Mouse (Mus musculus) kidney, adult 2 months (tissue): ENCODE results near the gene Jmjd8. TPM values are rescaled to one million over a fixed set of nuclear protein-coding genes. Genes with fewer than 3 reads are reported as not detected.

Source experiments
- DNase-seq: peaks from one replicate; pipeline ENCODE4 v3.0.0; 2021
- H3K27ac ChIP-seq: fragments of 200-500 bp; 2 replicates; pipeline ENCODE4 v1.5.1; 2012; ENCODE audit warnings: low read depth, low read length, control low read depth, inconsistent platforms; ENCODE audit not compliant: insufficient read depth
- H3K27me3 ChIP-seq: fragments of 200-500 bp; replicated peaks from 2 replicates; pipeline ENCODE4 v1.6.1; 2012; ENCODE audit warnings: mild to moderate bottlenecking, moderate library complexity, low read length, inconsistent platforms; ENCODE audit not compliant: control insufficient read depth, insufficient read depth
- H3K36me3 ChIP-seq: fragments of 200-500 bp; 2 replicates; pipeline ENCODE4 v1.6.1; 2012; ENCODE audit warnings: mild to moderate bottlenecking, moderate library complexity, low read length, inconsistent platforms; ENCODE audit not compliant: control insufficient read depth, insufficient read depth
- H3K4me1 ChIP-seq: fragments of 200-500 bp; 2 replicates; pipeline ENCODE4 v1.6.1; 2011; ENCODE audit warnings: low read length; ENCODE audit not compliant: control insufficient read depth, insufficient read depth
- H3K4me3 ChIP-seq: fragments of 200-500 bp; 2 replicates; pipeline ENCODE4 v1.5.1; 2011; ENCODE audit warnings: mild to moderate bottlenecking, low read depth, low read length, control low read depth; ENCODE audit not compliant: insufficient read depth
- CTCF ChIP-seq: fragments of 200-500 bp; conservative IDR thresholded peaks from 2 replicates; pipeline ENCODE4 v1.5.1; 2011; ENCODE audit warnings: low read depth, mild to moderate bottlenecking, control low read depth, low read length, moderate library complexity, mixed read lengths; ENCODE audit not compliant: insufficient read depth, insufficient read length
- POLR2A ChIP-seq: fragments of 200-500 bp; IDR thresholded peaks from one replicate; pipeline ENCODE4 v1.6.1; 2011; ENCODE audit warnings: low read depth, low read length, control low read depth
- WGBS: fragments of 180-500 bp; shearing (Covaris S2); methylation state at CpG from one replicate; pipeline ENCODE4 v1.1.7; 2018; 5-methylcytosine and 5-hydroxymethylcytosine counted together
- polyA plus RNA-seq: library from polyadenylated mRNA; depleted of rRNA; stranded (reverse); fragments of >200 nt; gene quantifications from 2 replicates; pipeline ENCODE4 v1.2.3, GENCODE M21; 2012

Gene Jmjd8
- polyA plus RNA-seq, 1 experiment, result 132 TPM

GRCm38 (mm10) chr17:25824362-25825142, 4.1 kb upstream of the Jmjd8 start:
- H3K36me3 ChIP-seq, result no peaks in the 10 kb centered on the region
- 71% methylated on average over 17 of the region's 17 CpGs for WGBS

GRCm38 (mm10) chr17:25825311-25825710, 3.4 kb upstream of the Jmjd8 start:
- no peak overlapping the region for H3K27ac ChIP-seq
- 87% methylated on average over 6 of the region's 6 CpGs for WGBS
- TF ChIP-seq CTCF, result no peak
- no peak for TF ChIP-seq POLR2A
- H3K27me3 ChIP-seq, result no peaks in the 10 kb centered on the region
- no peak overlapping the region for H3K4me3 ChIP-seq
- H3K36me3 ChIP-seq, result no peaks in the 10 kb centered on the region
- no peak for DNase-seq
- peaks cover 14% of the 10 kb centered on the region for H3K4me1 ChIP-seq

More at GRCm38 (mm10) chr17:25824362-25825142, 4.1 kb upstream of the Jmjd8 start:
- TF ChIP-seq POLR2A, result no peak
- no peak for TF ChIP-seq CTCF
- DNase-seq, result no peak
- Histone ChIP-seq H3K27me3 (no peaks in the 10 kb centered on the region), H3K27ac (no peak overlapping the region), H3K4me1 (peaks cover 14% of the 10 kb centered on the region), H3K4me3 (peak overlapping the region; percentile 91; the same call in 1 of the 2 replicates)

- Histone ChIP-seq H3K27ac (no peak overlapping the region), H3K36me3 (no peaks in the 10 kb centered on the region), H3K27me3 (no peaks in the 10 kb centered on the region), H3K4me1 (peaks cover 14% of the 10 kb centered on the region), H3K4me3 (no peak overlapping the region)
- 94% methylated on average over 27 of the region's 27 CpGs for WGBS
- DNase-seq, result no peak
- TF ChIP-seq POLR2A (no peak), CTCF (no peak)
Measured at GRCm38 (mm10) chr17:25825984-25826570, 2.6 kb upstream of the Jmjd8 start.

GRCm38 (mm10) chr17:25827011-25827410, 1.7 kb upstream of the Jmjd8 start:
- 92% methylated on average over 13 of the region's 13 CpGs for WGBS
- no peak for DNase-seq
- peaks cover 20% of the 10 kb centered on the region for H3K4me1 ChIP-seq
- H3K4me3 ChIP-seq, result no peak overlapping the region
- no peak overlapping the region for H3K27ac ChIP-seq
- no peaks in the 10 kb centered on the region for H3K27me3 ChIP-seq
- no peak for TF ChIP-seq CTCF
- no peak for TF ChIP-seq POLR2A
- no peaks in the 10 kb centered on the region for H3K36me3 ChIP-seq

GRCm38 (mm10) chr17:25827546-25828222, 983 bp upstream of the Jmjd8 start:
- DNase-seq, result no peak
- no peak for TF ChIP-seq CTCF
- TF ChIP-seq POLR2A, result no peak
- 89% methylated on average over 22 of the region's 22 CpGs for WGBS
- no peaks in the 10 kb centered on the region for H3K27me3 ChIP-seq
- peaks cover 20% of the 10 kb centered on the region for H3K4me1 ChIP-seq
- no peak overlapping the region for H3K4me3 ChIP-seq
- H3K36me3 ChIP-seq, result no peaks in the 10 kb centered on the region
- no peak overlapping the region for H3K27ac ChIP-seq

GRCm38 (mm10) chr17:25828223-25828594, 458 bp upstream of the Jmjd8 start:
- no peak for DNase-seq
- no peak overlapping the region for H3K27ac ChIP-seq
- no peak for TF ChIP-seq CTCF
- no peak for TF ChIP-seq POLR2A
- WGBS, result 81% methylated on average over 8 of the region's 8 CpGs
- H3K4me3 ChIP-seq, result peak overlapping the region; percentile 67; the same call in 1 of the 2 replicates
- no peaks in the 10 kb centered on the region for H3K27me3 ChIP-seq
- H3K4me1 ChIP-seq, result peaks cover 20% of the 10 kb centered on the region
- H3K36me3 ChIP-seq, result no peaks in the 10 kb centered on the region

GRCm38 (mm10) chr17:25829558-25830017, 921 bp downstream of the Jmjd8 start:
- H3K4me3 ChIP-seq, result peak overlapping the region; percentile 67
- peaks cover 13% of the 10 kb centered on the region for H3K4me1 ChIP-seq
- no peaks in the 10 kb centered on the region for H3K27me3 ChIP-seq
- no peak for TF ChIP-seq POLR2A
- no peak for TF ChIP-seq CTCF
- peak overlapping the region; percentile 72; the same call in 1 of the 2 replicates for H3K27ac ChIP-seq
- no peaks in the 10 kb centered on the region for H3K36me3 ChIP-seq
- WGBS, result 24% methylated on average over 8 of the region's 8 CpGs
- peak; percentile 23 for DNase-seq
